Mouse (Mus musculus) liver, postnatal 0 days (tissue): ENCODE measurements around the gene Cnbd2.

Source experiments
- CTCF ChIP-seq: sonication (generic); IDR thresholded peaks from 2 replicates; pipeline ENCODE4 v1.5.1; 2016; ENCODE audit warnings: antibody characterized with exemption, low read depth
- EP300 ChIP-seq: IDR thresholded peaks from 2 replicates; pipeline ENCODE4 v1.6.1; 2016; ENCODE audit warnings: antibody characterized with exemption, low read depth, mild to moderate bottlenecking

- TF ChIP-seq EP300 (peak; percentile 52; the same call in 1 of the 2 replicates), CTCF (no peak)
Observed at GRCm38 (mm10) chr2:156302063-156302462, 10.0 kb upstream of the Cnbd2 start.
